Mouse (Mus musculus) cerebellum, adult 2 months (tissue): ENCODE results near the gene Tm7sf3. TPM values are rescaled to one million over a fixed set of nuclear protein-coding genes. Genes with fewer than 3 reads are reported as not detected.
"Not testable (repeated sequence)": the region's sequence is repeated elsewhere in the genome, so short reads cannot be mapped to it uniquely, and the experiment has no call there.

Experiments
- DNase-seq, 2 experiments: peaks; one replicate each; pipeline ENCODE4 v3.0.0; 2021
- H3K27ac ChIP-seq: fragments of 200-500 bp; 2 replicates; pipeline ENCODE4 v1.5.1; 2012; ENCODE audit warnings: low read length, control low read depth, inconsistent platforms; ENCODE audit not compliant: insufficient read depth
- H3K27me3 ChIP-seq: fragments of 200-500 bp; 2 replicates; pipeline ENCODE4 v1.6.1; 2012; ENCODE audit warnings: inconsistent platforms, mild to moderate bottlenecking, low read length, moderate library complexity; ENCODE audit not compliant: control insufficient read depth, insufficient read depth
- H3K4me1 ChIP-seq: fragments of 200-500 bp; 2 replicates; pipeline ENCODE4 v1.6.1; 2011; ENCODE audit warnings: low read length; ENCODE audit not compliant: control insufficient read depth, insufficient read depth
- H3K4me3 ChIP-seq: fragments of 200-500 bp; replicated peaks from 2 replicates; pipeline ENCODE3; 2011; ENCODE audit warnings: mild to moderate bottlenecking, low read depth, low read length, control low read depth; ENCODE audit not compliant: insufficient read depth
- CTCF ChIP-seq: fragments of 200-500 bp; IDR thresholded peaks from 2 replicates; pipeline ENCODE4 v1.5.1; 2011; ENCODE audit warnings: low read depth, mild to moderate bottlenecking, control low read depth, low read length, moderate library complexity, borderline replicate concordance; ENCODE audit not compliant: insufficient read depth
- POLR2A ChIP-seq: fragments of 200-500 bp; IDR thresholded peaks from 2 replicates; pipeline ENCODE4 v1.6.1; 2011; ENCODE audit warnings: low read length, control low read depth, borderline replicate concordance; ENCODE audit not compliant: insufficient read depth
- WGBS: fragments of 180-500 bp; shearing (Covaris S2); methylation state at CpG from one replicate; pipeline ENCODE4 v1.1.7; 2018; 5-methylcytosine and 5-hydroxymethylcytosine counted together
- polyA plus RNA-seq: library from polyadenylated mRNA; depleted of rRNA; stranded (reverse); fragments of >200 nt; gene quantifications from 2 replicates; pipeline ENCODE4 v1.2.3, GENCODE M21; 2012; rRNA removed

The Tm7sf3 gene
- polyA plus RNA-seq, 1 experiment = 25.2 TPM

DNA sequence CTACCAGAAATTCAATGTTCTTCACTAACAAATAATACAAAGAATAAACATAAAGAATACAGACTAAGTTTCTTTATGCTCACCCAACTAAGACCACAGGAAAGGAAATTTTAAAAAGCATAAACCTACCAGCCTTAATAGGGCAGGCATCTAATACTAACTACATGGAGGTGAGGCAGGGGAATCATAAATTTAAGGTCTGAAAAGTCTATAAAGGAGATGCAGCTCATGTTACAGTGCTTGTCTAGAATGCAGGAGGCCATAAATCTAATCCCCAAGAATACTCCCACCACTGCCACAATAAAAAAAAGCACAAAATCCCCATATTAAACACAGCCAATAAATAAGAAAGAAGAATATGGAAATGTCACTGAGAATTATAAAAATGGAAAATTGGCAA lies 70.6 kb downstream of the Tm7sf3 start:
- DNase-seq = no peak
- H3K27me3 ChIP-seq = no peaks in the 10 kb centered on the region
- no peak overlapping the region for H3K27ac ChIP-seq
- TF ChIP-seq POLR2A (no peak), CTCF (no peak)
- no peak overlapping the region for H3K4me3 ChIP-seq
- peaks cover 2% of the 10 kb centered on the region; the same call in 1 of the 2 replicates for H3K4me1 ChIP-seq

- H3K27ac ChIP-seq, H3K4me1 ChIP-seq, H3K27me3 ChIP-seq, DNase-seq, H3K4me3 ChIP-seq: not testable (repeated sequence)
- WGBS = 84% methylated on average over 1 of the region's 1 CpGs
These were observed 80.2 kb downstream of the Tm7sf3 start for GRCm38 (mm10) chr6:146562461-146562860.

Other genes with a start within 250 kb of the Tm7sf3 start
- 6.6 and 6.7 TPM in 2 replicates for gene Itpr2, start 140.6 kb downstream of the Tm7sf3 start, polyA plus RNA-seq
- 62.5 and 64.0 TPM in 2 replicates for gene Fgfr1op2, start 65.6 kb downstream of the Tm7sf3 start, polyA plus RNA-seq
- gene Ints13, start 65.0 kb downstream of the Tm7sf3 start, polyA plus RNA-seq = 67.3 and 72.8 TPM in 2 replicates
- gene Med21, start 277 bp downstream of the Tm7sf3 start, polyA plus RNA-seq = 90.1 and 93.1 TPM in 2 replicates
- 14.4 and 16.4 TPM in 2 replicates for gene Stk38l, start 82.2 kb upstream of the Tm7sf3 start, polyA plus RNA-seq
- 12.2 and 15.0 TPM in 2 replicates for gene Arntl2, start 153.2 kb upstream of the Tm7sf3 start, polyA plus RNA-seq
- not detected in 2 replicates for gene Smco2, start 207.3 kb upstream of the Tm7sf3 start, polyA plus RNA-seq
- gene Ppfibp1, start 245.7 kb upstream of the Tm7sf3 start, polyA plus RNA-seq = 8.7 and 9.4 TPM in 2 replicates